Mouse (Mus musculus) C2C12 (cell line): ENCODE data around the gene Inpp5b.

Source experiments
- CTCF ChIP-seq: IDR thresholded peaks from one replicate; pipeline ENCODE4 v1.5.1; 2011; ENCODE audit not compliant: control insufficient read depth, insufficient read depth, insufficient read length
- FOSL1 ChIP-seq: IDR thresholded peaks from one replicate; pipeline ENCODE4 v1.8.0; 2011; ENCODE audit warnings: mild to moderate bottlenecking, low read length; ENCODE audit not compliant: poor library complexity, insufficient read depth, severe bottlenecking
- MYOD1 ChIP-seq: IDR thresholded peaks from one replicate; pipeline ENCODE4 v1.6.1; 2011; ENCODE audit warnings: low read depth; ENCODE audit not compliant: control insufficient read depth, insufficient read length
- USF1 ChIP-seq: IDR thresholded peaks from one replicate; pipeline ENCODE4 v1.6.1; 2011; ENCODE audit warnings: low read depth, mild to moderate bottlenecking, control low read depth, moderate library complexity

DNA sequence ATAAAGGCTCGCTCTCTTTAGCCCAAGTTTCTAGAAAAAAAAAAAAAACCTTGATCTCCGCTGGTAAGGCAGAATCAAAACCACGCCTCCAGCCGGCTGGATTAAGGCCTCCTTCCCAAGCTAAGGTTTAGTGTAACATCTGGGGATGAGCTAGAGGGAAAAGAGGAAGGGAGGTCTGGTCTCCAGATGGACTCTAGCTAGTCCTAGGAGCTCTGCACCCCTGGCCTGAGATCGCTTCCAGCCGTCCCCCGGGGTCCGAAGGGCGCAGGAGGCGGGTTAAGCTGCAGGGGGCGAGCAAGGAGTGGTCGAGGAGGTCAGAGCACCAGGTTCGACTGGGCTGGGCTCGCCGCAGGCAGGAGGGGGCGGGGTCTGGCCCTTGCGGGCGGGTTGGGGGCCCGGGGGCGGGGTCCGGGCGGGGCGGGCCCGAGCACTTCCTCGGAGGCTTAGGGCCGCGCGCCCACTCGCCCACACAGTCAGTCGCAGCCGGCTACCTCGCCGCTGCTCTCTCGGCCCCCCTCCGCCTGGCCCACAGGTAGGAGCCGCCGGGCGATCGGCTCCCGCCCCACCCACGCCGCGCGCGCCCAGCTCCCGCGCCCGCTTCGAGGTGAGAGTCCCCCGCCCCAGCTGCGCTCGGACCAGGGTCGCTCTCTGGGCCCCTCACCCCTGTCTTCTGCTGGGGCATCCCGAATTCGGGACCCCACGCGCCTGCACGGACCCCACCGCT is 41.2 kb upstream of the Inpp5b start, which contains the start of gene Fhl3:
- TF ChIP-seq FOSL1 = no peak
- TF ChIP-seq CTCF = no peak
- TF ChIP-seq USF1 = no peak
- TF ChIP-seq MYOD1 = no peak
